Mouse (Mus musculus): ENCODE results near the gene Cep295.
"Not testable (repeated sequence)": the region's sequence is repeated elsewhere in the genome, so short reads cannot be mapped to it uniquely, and the experiment has no call there.

Cep295 gene

GRCm38 (mm10) chr9:15306398-15307119, 51.0 kb downstream of the Cep295 start, which contains the start of gene 4931406C07Rik:
TSS of gene 4931406C07Rik (minus strand) at chr9:15306448.
- DNase-seq = no peak

- DNase-seq = peak; percentile 99
These were observed 51.8 kb downstream of the Cep295 start, which contains the start of gene Taf1d for GRCm38 (mm10) chr9:15305503-15306397. TSS of gene Taf1d (plus strand) at chr9:15306214.

- DNase-seq = peak in 1 of 2 experiments; percentile 24
These were observed 54.7 kb downstream of the Cep295 start for GRCm38 (mm10) chr9:15302881-15303280.

DNA sequence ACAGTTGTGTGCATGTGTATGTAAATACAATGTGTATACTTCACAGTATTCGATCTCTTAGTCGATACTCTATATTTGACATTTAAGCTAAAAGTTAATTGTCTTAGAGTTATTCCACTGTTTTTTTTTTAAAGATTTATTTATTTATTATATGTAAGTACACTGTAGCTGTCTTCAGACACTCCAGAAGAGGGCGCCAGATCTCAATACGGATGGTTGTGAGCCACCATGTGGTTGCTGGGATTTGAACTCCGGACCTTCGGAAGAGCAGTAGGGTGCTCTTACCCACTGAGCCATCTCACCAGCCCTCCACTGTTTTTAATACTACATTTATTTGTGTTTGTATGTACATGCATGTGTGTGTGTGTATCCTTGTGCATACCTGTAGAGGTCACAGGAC, 55.6 kb downstream of the Cep295 start:
- DNase-seq = not testable (repeated sequence)

DNA sequence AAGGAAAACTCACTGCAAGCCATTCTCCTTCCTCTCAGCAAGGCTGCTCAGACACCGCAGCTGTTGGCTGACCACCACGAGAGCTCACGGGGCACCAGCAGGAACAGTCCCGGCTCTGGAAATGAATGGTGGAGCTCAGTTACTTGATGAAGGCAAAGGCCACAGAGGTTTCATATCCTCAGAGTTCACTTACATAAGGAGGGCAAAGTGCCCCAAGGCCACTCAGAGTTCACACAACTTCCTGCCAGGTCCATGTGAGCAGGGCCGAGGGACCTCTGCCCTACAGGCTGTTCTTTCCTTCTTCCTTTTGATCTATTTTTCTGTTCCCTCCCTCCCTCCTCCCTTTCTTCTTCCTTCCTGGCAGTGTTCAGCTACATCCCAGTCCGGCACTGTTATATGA, 56.2 kb downstream of the Cep295 start:
- peak; percentile 44 to 65 for DNase-seq

GRCm38 (mm10) chr9:15300056-15300455, 57.5 kb downstream of the Cep295 start:
- no peak for DNase-seq

- DNase-seq = no peak
These were observed 59.1 kb downstream of the Cep295 start for GRCm38 (mm10) chr9:15298451-15298850.

- DNase-seq = no peak
These were observed 60.5 kb downstream of the Cep295 start for GRCm38 (mm10) chr9:15297112-15297511.

DNA sequence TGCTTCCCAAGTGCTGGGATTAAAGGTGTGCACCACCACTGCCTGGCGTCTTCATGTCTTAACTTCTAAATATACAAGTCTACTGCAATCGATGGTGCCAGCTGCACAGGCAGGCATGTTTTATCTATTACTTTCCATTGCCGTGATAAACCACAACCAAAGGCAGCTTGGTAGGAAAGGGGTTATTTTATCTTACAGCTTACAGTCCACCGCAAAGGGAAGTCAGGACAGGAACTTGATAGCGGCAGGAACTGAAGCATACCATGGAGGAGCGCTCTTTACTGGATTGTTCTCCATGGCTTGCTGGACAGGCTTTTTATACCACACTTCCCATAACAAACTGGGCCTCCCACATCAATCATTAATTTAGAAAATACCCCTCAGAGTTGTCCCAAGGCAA, 68.3 kb downstream of the Cep295 start:
- DNase-seq = no peak

DNA sequence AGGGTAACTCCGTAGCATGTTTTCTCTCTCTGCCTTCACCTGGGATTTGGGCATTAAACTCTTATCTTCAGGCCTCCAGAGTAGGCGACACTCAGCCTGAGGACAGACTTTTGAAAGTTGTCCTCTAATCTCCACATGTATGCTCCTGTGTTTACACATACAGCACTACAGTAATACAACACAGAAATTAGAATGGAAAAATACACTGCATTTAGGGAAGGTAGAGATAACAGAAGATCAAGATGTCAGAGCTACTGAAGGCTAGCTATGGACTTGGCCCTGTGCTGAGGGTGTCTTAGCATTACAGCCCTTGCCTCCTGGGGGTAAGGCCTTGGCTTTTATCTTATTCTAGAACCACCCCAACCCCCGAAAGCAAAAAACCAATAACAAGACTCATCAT, 69.2 kb downstream of the Cep295 start:
- DNase-seq = no peak

DNA sequence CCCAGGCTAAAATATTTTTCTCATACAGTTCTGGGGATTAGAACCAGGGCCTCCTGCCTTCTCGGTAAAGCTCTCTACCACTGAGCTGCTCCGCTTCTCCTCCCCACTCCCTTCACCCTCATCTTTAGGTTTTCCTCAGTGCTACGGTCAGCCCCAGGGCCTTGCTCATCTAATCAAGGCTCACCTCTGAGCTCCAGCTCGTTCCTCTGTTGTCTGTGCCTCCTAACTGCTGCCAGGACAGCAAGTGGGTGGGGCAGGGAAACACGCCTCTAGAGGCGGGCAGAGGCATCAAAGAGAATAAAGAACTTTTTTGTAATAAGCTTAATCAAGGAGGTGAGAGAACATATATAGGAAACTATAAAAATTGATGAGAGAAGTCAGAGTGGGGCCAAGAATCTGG, 69.7 kb downstream of the Cep295 start:
- DNase-seq = no peak

GRCm38 (mm10) chr9:15285443-15285842, 72.1 kb downstream of the Cep295 start:
- peak; percentile 19 to 31 for DNase-seq

- peak in 1 of 2 experiments; percentile 13 for DNase-seq
These were observed 77.1 kb downstream of the Cep295 start for GRCm38 (mm10) chr9:15280491-15280879.

- DNase-seq = peak; percentile 94 to 96
These were observed 77.7 kb downstream of the Cep295 start, which contains the start of gene Med17 for GRCm38 (mm10) chr9:15279649-15280490. TSS of gene Med17 (minus strand) at chr9:15279931.

- no peak for DNase-seq
These were observed 78.4 kb downstream of the Cep295 start for GRCm38 (mm10) chr9:15279139-15279648.

- no peak for DNase-seq
These were observed 79.2 kb downstream of the Cep295 start for GRCm38 (mm10) chr9:15278343-15278742.

DNA sequence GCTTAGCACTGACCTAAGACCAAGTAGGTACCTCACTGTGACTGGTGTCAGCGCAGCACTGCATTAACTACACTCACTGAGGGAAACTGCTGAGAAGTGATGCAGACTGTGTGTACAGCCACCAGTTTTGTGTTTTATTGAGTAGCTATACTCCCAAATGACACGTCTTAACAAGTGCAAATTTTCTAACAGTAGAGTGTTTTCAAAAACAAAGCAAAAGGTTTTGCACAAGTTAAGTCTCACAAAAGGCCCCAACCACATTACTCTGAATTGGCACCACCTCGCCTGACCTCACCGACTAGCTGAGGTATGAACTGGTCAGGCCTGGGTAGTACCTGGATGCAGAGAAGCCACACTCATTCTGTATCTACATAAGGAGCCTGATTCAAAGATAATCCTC, 80.7 kb downstream of the Cep295 start:
- DNase-seq = no peak

DNA sequence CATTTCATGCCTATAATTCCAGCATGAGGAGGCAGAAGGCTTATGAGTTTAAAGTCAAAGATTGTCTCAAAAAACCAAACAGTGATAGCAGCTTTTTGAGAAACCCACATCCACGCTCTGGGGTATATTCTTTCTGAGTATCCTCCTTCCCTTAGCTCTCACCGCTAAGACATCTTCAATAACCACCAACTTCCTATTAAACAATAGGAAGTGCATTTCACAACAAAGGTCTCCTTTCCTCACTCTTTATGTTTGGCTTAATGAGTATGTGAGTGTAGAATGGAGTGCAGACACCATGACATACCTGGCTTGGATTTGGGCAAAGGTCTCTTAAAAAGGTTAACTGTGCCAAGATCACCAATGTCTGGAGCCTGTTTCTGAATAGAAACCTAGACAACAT, 83.6 kb downstream of the Cep295 start:
- DNase-seq = no peak
